Mouse (Mus musculus): ENCODE results near the gene Gm4216.
"Not testable (repeated sequence)": the region's sequence is repeated elsewhere in the genome, so short reads cannot be mapped to it uniquely, and the experiment has no call there.

Gm4216 gene

DNA sequence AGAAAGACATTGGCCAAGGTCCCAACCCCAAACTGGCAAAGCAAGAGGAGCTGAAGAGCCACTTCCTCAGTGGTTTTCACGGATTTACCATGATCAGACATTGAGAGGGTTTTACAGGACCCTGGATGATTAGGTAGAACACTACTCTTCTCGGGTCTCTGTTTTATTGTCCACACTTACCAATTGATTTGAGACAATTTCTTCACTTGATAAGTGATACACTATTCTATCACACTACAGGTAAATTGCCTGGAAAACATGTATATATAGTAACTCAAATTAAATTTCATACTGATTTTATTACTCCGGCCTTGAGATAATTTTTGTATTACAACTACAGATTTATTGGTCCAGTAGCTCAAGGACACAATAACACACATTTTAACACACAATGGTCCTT is at the start of gene Gm4216:
Gm4216 (minus strand) TSS at position 101 of the 400 bp plus-strand sequence.
- not testable (repeated sequence) for DNase-seq (ENCODE audit: low read depth)

DNA sequence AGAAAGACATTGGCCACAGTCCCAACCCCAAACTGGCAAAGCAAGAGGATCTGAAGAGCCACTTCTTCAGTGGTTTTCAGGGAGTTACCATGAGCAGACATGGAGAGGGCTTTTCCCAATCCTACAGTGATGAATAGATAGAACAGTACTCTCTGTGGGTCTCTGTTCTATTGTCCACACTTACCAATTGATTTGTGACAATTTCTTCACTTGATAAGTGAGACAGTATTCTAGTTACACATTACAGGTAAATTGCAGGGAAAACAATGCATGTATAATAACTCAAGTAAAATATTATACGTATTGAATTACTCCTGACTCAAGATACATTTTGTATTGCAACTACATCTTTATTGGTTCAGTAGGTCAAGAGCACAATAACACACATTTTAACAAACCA is 47.6 kb upstream of the Gm4216 start, which contains the start of gene Gm8720:
Gm8720 (minus strand) TSS at position 101 of the 400 bp plus-strand sequence.
- not testable (repeated sequence) for DNase-seq (ENCODE audit: low read depth)

DNA sequence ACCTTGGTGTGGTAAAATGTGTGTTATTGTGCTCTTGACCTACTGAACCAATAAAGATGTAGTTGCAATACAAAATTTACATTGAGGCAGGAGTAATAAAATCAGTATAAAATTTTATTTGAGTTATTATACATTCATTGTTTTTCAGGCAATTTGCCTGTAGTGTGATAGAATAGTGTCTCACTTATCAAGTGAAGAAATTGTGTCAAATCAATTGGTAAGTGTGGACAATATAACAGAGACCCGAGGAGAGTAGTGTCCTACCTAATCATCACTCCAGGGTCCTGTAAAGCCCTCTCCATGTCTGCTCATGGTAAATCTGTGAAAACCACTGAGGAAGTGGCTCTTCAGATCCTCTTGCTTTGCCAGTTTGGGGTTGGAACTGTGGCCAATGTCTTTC is 35.5 kb upstream of the Gm4216 start, which contains the start of gene Vmn1r163:
Vmn1r163 (plus strand) TSS at position 301 of the 400 bp plus-strand sequence.
- DNase-seq (ENCODE audit: low read depth): not testable (repeated sequence)

- DNase-seq (ENCODE audit: low read depth): not testable (repeated sequence)
Observed at GRCm38 (mm10) chr7:22984573-22984972, 35.1 kb downstream of the Gm4216 start, which contains the start of gene Gm4214. Gene Gm4214 (minus strand): TSS chr7:22984673.
